Mouse (Mus musculus) midbrain, embryonic 11.5 days (tissue): ENCODE measurements around the gene Kif5a. TPM values are rescaled to one million over a fixed set of nuclear protein-coding genes. Genes with fewer than 3 reads are reported as not detected.
"Not testable (repeated sequence)": the region's sequence is repeated elsewhere in the genome, so short reads cannot be mapped to it uniquely, and the experiment has no call there.

ENCODE experiments used
- ATAC-seq: fragments of 200-750 bp; cut with Nextera tagmentation; 2 replicates; pipeline ENCODE4 v1.8.0; 2017; ENCODE audit warnings: moderate TSS enrichment, moderate library complexity; ENCODE audit not compliant: low FRiP score
- DNase-seq: peaks from one replicate; pipeline ENCODE4 v3.0.0; 2015; ENCODE audit warnings: low spot score; ENCODE audit errors: missing footprints
- H3K27ac ChIP-seq: fragments of 300-500 bp; sonication (generic); 2 replicates; pipeline ENCODE4 v1.5.1; 2014; ENCODE audit warnings: low read depth, low read length
- H3K27me3 ChIP-seq: fragments of 300-500 bp; sonication (generic); 2 replicates; pipeline ENCODE4 v1.6.1; 2014; ENCODE audit warnings: mild to moderate bottlenecking, low read length, moderate library complexity, mixed read lengths; ENCODE audit not compliant: control insufficient read depth, insufficient read depth
- H3K36me3 ChIP-seq: fragments of 300-500 bp; sonication (generic); 2 replicates; pipeline ENCODE4 v1.6.1; 2014; ENCODE audit warnings: mild to moderate bottlenecking, low read length, moderate library complexity, mixed read lengths; ENCODE audit not compliant: control insufficient read depth, insufficient read depth
- H3K4me1 ChIP-seq: fragments of 300-500 bp; sonication (generic); 2 replicates; pipeline ENCODE4 v1.6.1; 2014; ENCODE audit warnings: low read length; ENCODE audit not compliant: control insufficient read depth, insufficient read depth
- H3K4me2 ChIP-seq: fragments of 300-500 bp; sonication (generic); 2 replicates; pipeline ENCODE4 v1.6.1; 2014; ENCODE audit warnings: mild to moderate bottlenecking, moderate library complexity
- H3K4me3 ChIP-seq: fragments of 300-500 bp; sonication (generic); 2 replicates; pipeline ENCODE4 v1.5.1; 2014; ENCODE audit warnings: low read depth, low read length
- H3K9ac ChIP-seq: fragments of 300-500 bp; sonication (generic); 2 replicates; pipeline ENCODE4 v1.6.1; 2014; ENCODE audit warnings: low read length
- H3K9me3 ChIP-seq: fragments of 300-500 bp; sonication (generic); 2 replicates; pipeline ENCODE4 v1.6.1; 2016; ENCODE audit warnings: low read length; ENCODE audit not compliant: control insufficient read depth
- WGBS: fragments of 180-500 bp; shearing (Covaris S2); extraction: QIAGEN DNeasy Blood & Tissue Kit; methylation state at CpG from one replicate; pipeline ENCODE4 v1.1.7; 2014; 5-methylcytosine and 5-hydroxymethylcytosine counted together
- polyA plus RNA-seq: library from polyadenylated mRNA; unstranded; fragments of >200 nt; fragmentation: Nextera tagmentation; extraction: Ambion mirVana; gene quantifications from 2 replicates; pipeline ENCODE4 v1.2.1, GENCODE M21; 2014

The Kif5a gene
- polyA plus RNA-seq: 26.3 and 31.1 TPM in 2 replicates

GRCm38 (mm10) chr10:127262548-127263398 is at the start of gene Kif5a:
Kif5a (minus strand) TSS chr10:127263348.
- Histone ChIP-seq H3K27me3 (peaks cover 21% of the 10 kb centered on the region), H3K4me1 (peaks cover 13% of the 10 kb centered on the region), H3K27ac (peak within 1 kb of the TSS; percentile 36)

DNA sequence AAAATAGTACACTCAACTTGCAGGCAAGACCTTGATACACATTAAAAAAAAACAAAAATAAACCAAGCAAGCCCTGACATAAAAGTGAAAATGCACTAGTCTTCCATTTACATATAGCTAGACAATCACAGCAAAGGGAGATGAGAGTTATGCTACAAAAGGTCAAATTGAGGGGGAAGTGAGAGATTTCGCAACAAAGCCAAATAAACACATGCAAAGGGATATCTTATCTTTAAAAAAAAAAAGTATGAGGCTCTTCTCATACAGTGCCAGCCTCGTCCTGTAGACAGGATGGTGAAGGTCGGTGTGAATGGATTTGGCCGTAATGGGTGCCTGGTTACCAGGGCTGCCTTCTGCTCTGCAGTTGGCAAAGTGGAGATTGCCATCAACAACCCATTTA is 49.7 kb upstream of the Kif5a start:
- Histone ChIP-seq H3K4me3 (no peak overlapping the region), H3K36me3 (peaks cover 7% of the 10 kb centered on the region), H3K27me3 (no peaks in the 10 kb centered on the region), H3K9me3 (no peaks in the 10 kb centered on the region), H3K27ac (no peak overlapping the region), H3K4me1 (peaks cover 8% of the 10 kb centered on the region), H3K4me2 (no peak overlapping the region), H3K9ac (no peak overlapping the region)
- no peak for ATAC-seq
- no peak for DNase-seq
- WGBS: 78% methylated on average over 4 of the region's 4 CpGs

More at GRCm38 (mm10) chr10:127262548-127263398, at the start of gene Kif5a:
- no peaks in the 10 kb centered on the region for H3K9me3 ChIP-seq
- H3K4me2 ChIP-seq: peak within 1 kb of the TSS; percentile 83
- 1% methylated on average over 52 of the region's 53 CpGs for WGBS
- H3K9ac ChIP-seq: peak within 1 kb of the TSS; percentile 71
- ATAC-seq: peak; percentile 10; the same call in 1 of the 2 replicates
- peak within 1 kb of the TSS; percentile 56 for H3K4me3 ChIP-seq
- DNase-seq: peak; percentile 96
- no peaks in the 10 kb centered on the region for H3K36me3 ChIP-seq

DNA sequence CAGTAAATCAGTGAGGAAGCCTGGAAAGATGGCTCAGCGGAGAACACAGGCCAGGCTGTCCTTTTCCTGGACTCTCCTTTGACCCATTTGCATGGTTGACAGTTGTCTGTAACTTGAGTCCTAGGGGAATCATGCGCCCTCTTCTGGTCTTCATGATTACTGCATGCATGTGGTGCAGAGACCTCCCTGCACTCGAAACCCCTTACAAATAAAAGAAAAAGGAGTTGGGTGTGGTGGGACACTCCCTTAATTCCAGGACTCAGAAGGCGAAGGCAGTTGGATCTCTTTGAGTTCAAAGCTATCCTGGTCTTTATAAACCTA is 49.2 kb upstream of the Kif5a start:
- ATAC-seq: peak; percentile 49
- no peaks in the 10 kb centered on the region for H3K9me3 ChIP-seq
- no peaks in the 10 kb centered on the region for H3K27me3 ChIP-seq
- no peak overlapping the region for H3K27ac ChIP-seq
- H3K9ac ChIP-seq: peak overlapping the region; percentile 83
- peaks cover 8% of the 10 kb centered on the region for H3K4me1 ChIP-seq
- under 1% methylated on average over 4 of the region's 4 CpGs for WGBS
- peaks cover 10% of the 10 kb centered on the region for H3K36me3 ChIP-seq
- peak overlapping the region; percentile 80 for H3K4me3 ChIP-seq
- peak overlapping the region; percentile 77 for H3K4me2 ChIP-seq
- DNase-seq: peak; percentile 98

- Histone ChIP-seq H3K9me3 (no peaks in the 10 kb centered on the region), H3K9ac (peak within 1 kb of the TSS; percentile 83), H3K4me3 (peak within 1 kb of the TSS; percentile 80), H3K27ac (peak within 1 kb of the TSS; percentile 54; the same call in 1 of the 2 replicates), H3K4me1 (peaks cover 8% of the 10 kb centered on the region), H3K4me2 (peak within 1 kb of the TSS; percentile 77), H3K36me3 (peaks cover 15% of the 10 kb centered on the region), H3K27me3 (no peaks in the 10 kb centered on the region)
- under 1% methylated on average over 65 of the region's 65 CpGs for WGBS
- peak; percentile 99 for DNase-seq
- ATAC-seq: peak; percentile 97
Observed at GRCm38 (mm10) chr10:127311476-127312355, 48.6 kb upstream of the Kif5a start, which contains the start of gene Mars. Mars (minus strand) TSS chr10:127311786.

DNA sequence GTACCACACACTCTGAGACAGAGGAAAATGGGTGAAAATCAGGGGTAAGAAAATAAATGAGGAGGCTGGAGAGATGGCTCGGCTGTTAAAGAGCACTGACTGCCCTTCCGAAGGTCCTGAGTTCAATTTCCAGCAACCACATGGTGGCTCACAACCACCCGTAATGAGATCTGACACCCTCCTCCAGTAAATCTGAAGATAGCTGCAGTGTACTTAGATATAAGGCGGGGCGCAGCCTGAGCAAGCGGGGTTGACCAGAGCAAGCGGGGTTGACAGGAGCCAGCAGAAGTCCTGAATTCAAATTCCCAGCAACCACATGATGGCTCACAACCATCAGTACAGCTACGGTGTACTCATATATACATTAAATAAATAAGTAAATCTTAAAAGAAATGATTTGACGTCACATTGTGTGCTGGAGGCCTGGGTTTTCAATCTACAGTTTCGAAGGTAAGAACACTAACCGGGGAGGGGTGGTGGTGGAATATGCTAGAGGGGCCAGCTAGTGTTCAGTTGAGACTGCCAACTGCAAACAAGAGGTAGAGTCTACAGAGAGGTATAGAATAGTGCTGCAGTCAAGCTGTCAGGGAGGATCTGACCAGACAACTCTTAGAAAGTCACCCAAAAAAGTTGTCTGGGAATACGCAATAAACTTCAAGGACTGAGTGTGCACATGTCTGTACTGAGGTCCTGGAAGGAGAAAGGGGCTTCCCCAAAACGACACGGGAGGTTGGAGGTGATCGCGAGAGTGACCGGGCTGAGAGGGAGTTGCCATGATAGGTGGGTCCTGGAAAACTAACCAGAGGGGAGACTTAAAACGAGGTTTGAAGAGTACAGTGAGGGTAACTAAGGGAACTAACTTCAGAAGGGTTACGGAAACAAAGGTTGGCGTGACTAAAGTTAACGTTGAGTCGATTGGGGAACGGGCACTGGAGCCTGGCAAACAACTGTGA is 47.7 kb upstream of the Kif5a start:
- Histone ChIP-seq H3K27ac (peak overlapping the region; percentile 54; the same call in 1 of the 2 replicates), H3K27me3 (no peaks in the 10 kb centered on the region), H3K9me3 (no peaks in the 10 kb centered on the region), H3K4me2 (peak overlapping the region; percentile 77), H3K9ac (peak overlapping the region; percentile 83), H3K36me3 (peaks cover 21% of the 10 kb centered on the region), H3K4me3 (peak overlapping the region; percentile 80), H3K4me1 (peaks cover 8% of the 10 kb centered on the region)
- peak; percentile 62 for ATAC-seq
- DNase-seq: peak; percentile 67
- WGBS: 39% methylated on average over 23 of the region's 23 CpGs

DNA sequence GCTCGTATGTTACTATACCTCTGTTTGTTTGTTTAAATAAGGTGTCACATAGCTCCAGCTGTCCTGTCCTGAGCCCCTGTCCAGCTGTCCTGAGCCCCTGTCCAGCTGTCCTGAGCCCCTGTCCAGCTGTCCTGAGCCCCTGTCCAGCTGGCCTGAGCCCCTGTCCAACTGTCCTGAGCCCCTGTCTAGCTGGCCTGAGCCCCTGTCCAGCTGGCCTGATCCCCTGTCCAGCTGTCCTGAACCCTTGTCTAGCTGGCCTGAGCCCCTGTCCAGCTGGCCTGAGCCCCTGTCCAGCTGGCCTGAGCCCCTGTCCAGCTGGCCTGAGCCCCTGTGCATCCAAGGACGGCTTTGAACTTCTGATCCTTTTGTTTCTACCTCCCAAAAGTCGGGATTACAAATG is 46.0 kb upstream of the Kif5a start:
- H3K4me3 ChIP-seq, H3K4me1 ChIP-seq, ATAC-seq, H3K27me3 ChIP-seq, H3K27ac ChIP-seq, DNase-seq, H3K9me3 ChIP-seq, H3K4me2 ChIP-seq, H3K9ac ChIP-seq: not testable (repeated sequence)
- peaks cover 30% of the 10 kb centered on the region for H3K36me3 ChIP-seq
- 85% methylated on average over 3 of the region's 3 CpGs for WGBS

DNA sequence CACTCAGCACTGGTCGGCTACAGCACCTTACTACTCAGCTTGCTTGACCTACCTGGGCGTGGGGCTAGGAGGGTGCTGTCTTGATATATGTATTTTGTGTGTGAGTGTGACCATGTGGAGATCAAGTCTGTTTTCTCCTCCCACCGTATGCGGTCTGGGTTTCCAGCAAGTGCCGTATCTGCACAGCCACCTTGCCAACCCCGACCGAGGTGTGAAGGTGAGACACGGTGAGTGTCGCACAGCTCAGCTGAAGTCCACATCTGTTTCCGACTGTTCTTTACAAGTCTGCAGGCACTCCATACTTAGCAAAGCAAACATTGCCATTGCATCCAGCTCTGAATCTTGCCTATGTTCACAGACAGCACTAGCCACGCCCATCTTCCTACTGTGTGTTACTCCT is 40.0 kb upstream of the Kif5a start:
- 94% methylated on average over 11 of the region's 11 CpGs for WGBS
- Histone ChIP-seq H3K4me1 (no peaks in the 10 kb centered on the region), H3K36me3 (peaks cover 53% of the 10 kb centered on the region), H3K27ac (no peak overlapping the region), H3K4me2 (no peak overlapping the region), H3K27me3 (no peaks in the 10 kb centered on the region), H3K9ac (no peak overlapping the region), H3K4me3 (no peak overlapping the region), H3K9me3 (no peaks in the 10 kb centered on the region)
- no peak for ATAC-seq
- DNase-seq: no peak

- Histone ChIP-seq H3K36me3 (peaks cover 54% of the 10 kb centered on the region), H3K27ac (no peak overlapping the region), H3K4me3 (no peak overlapping the region), H3K27me3 (no peaks in the 10 kb centered on the region), H3K9me3 (no peaks in the 10 kb centered on the region), H3K4me2 (no peak overlapping the region), H3K4me1 (no peaks in the 10 kb centered on the region), H3K9ac (no peak overlapping the region)
- no peak for DNase-seq
- ATAC-seq: no peak
- 93% methylated on average over 6 of the region's 6 CpGs for WGBS
Observed at GRCm38 (mm10) chr10:127300361-127300760, 37.2 kb upstream of the Kif5a start.
